Mouse (Mus musculus) G1E (cell line): Measurements from ENCODE around the gene Gm10097. TPM values are rescaled to one million over a fixed set of nuclear protein-coding genes. Genes with fewer than 3 reads are reported as not detected.

ENCODE experiments used
- ATAC-seq: 2 replicates; pipeline ENCODE4 v1.8.0; 2016; ENCODE audit warnings: mild to moderate bottlenecking; ENCODE audit not compliant: insufficient number of reproducible peaks, poor library complexity, low FRiP score, severe bottlenecking; ENCODE audit errors: extremely low read depth
- DNase-seq: peaks from one replicate; pipeline ENCODE4 v3.0.0; 2012; ENCODE audit warnings: low spot score
- H3K27me3 ChIP-seq: 2 replicates; pipeline ENCODE4 v1.6.1; 2012; ENCODE audit warnings: mild to moderate bottlenecking, low read length, inconsistent platforms; ENCODE audit not compliant: insufficient read depth
- H3K36me3 ChIP-seq: replicated peaks from 2 replicates; pipeline ENCODE3; 2012; ENCODE audit warnings: mild to moderate bottlenecking, inconsistent platforms
- H3K4me1 ChIP-seq: 2 replicates; pipeline ENCODE4 v1.6.1; 2012; ENCODE audit warnings: low read depth, low read length, inconsistent platforms, mixed read lengths; ENCODE audit not compliant: insufficient read depth
- H3K4me3 ChIP-seq: 2 replicates; pipeline ENCODE4 v1.5.1; 2012; ENCODE audit warnings: low read depth, mild to moderate bottlenecking, inconsistent platforms, low read length, moderate library complexity, mixed read lengths
- H3K9me3 ChIP-seq: replicated peaks from 2 replicates; pipeline ENCODE4 v1.6.1; 2012; ENCODE audit warnings: inconsistent platforms
- CTCF ChIP-seq: IDR thresholded peaks from 2 replicates; pipeline ENCODE4 v1.5.1; 2012; ENCODE audit warnings: low read depth, low read length, inconsistent platforms, mixed read lengths
- GATA1 ChIP-seq: IDR thresholded peaks from 2 replicates; pipeline ENCODE4 v1.6.1; 2012; ENCODE audit warnings: borderline replicate concordance, low read length, inconsistent platforms, mixed read lengths
- GATA2 ChIP-seq: IDR thresholded peaks from 2 replicates; pipeline ENCODE4 v1.6.1; 2012; ENCODE audit warnings: low read depth, low read length, inconsistent platforms, borderline replicate concordance
- POLR2AphosphoS5 ChIP-seq: IDR thresholded peaks from 2 replicates; pipeline ENCODE4 v1.6.1; 2012; ENCODE audit warnings: low read depth, low read length, inconsistent platforms; ENCODE audit not compliant: insufficient replicate concordance
- TAL1 ChIP-seq: conservative IDR thresholded peaks from 2 replicates; pipeline ENCODE4 v1.6.1; 2012; ENCODE audit warnings: low read depth, low read length, inconsistent platforms, mixed read lengths
- polyA plus RNA-seq: library from polyadenylated mRNA; stranded (reverse); fragments of >175 nt; gene quantifications from 2 replicates; pipeline ENCODE4 v1.2.3, GENCODE M21; 2012
- total RNA-seq, 2 experiments: library from RNA; stranded (forward) in 1 of 2; stranded (reverse) in 1 of 2; fragments of 200-1000 nt in 1 of 2; fragments of >200 nt in 1 of 2; fragmentation: Nextera tagmentation in 1 of 2; gene quantifications; 2 replicates each; pipeline ENCODE4 v1.2.3; 2014 to 2017

Gm10097 gene
- total and polyA plus RNA-seq, 3 experiments, result 0.27 TPM; not detected in 2

DNA sequence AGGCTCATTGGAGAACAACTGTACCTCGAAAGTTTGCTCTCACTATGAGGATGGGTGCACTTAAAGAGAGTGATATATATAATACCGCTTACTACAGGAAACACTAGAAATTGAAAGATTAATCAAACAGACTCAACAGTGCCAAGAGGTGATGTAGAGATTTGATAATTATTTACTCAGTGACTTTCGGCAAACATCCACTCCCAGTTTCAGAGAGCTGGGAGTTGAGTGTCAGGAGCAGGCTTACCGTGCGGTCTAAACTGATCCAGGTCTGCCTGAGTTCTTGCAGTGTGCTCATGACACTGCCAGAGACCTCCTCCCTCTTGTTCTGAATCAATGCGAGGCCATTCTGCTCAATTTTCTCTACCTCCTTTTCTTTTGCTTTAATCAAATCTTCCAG is 47.7 kb downstream of the Gm10097 start:
- Histone ChIP-seq H3K36me3 (peaks cover 34% of the 10 kb centered on the region), H3K4me3 (no peak overlapping the region), H3K27me3 (no peaks in the 10 kb centered on the region), H3K4me1 (no peaks in the 10 kb centered on the region), H3K9me3 (no peaks in the 10 kb centered on the region)
- no peak for TF ChIP-seq TAL1
- no peak for TF ChIP-seq CTCF
- no peak for TF ChIP-seq GATA2
- TF ChIP-seq POLR2AphosphoS5, result no peak
- no peak for TF ChIP-seq GATA1
- DNase-seq (no peak), ATAC-seq (no peak)
